Mouse (Mus musculus) leukemia stem cell, adult 10-12 weeks (primary cell): ENCODE data around the gene Sgtb. TPM values are rescaled to one million over a fixed set of nuclear protein-coding genes. Genes with fewer than 3 reads are reported as not detected.

Source experiments
- polyA plus RNA-seq: library from polyadenylated mRNA; stranded (reverse); fragments of >175 nt; gene quantifications from 2 replicates; pipeline ENCODE4 v1.2.3, GENCODE M21; 2012; ENCODE audit warnings: low replicate concordance

The Sgtb gene
- 0.40 TPM in 1 of 2 replicates, not detected in the other for polyA plus RNA-seq

GRCm38 (mm10) chr13:104109288-104109815 lies at the start of gene Sgtb, which contains the start of gene Nln:
Gene Sgtb, plus strand, starts transcription at chr13:104109741.
Gene Nln, minus strand, starts transcription at chr13:104109614.

GRCm38 (mm10) chr13:104177796-104178649 lies 68.5 kb downstream of the Sgtb start, which contains the start of gene Trappc13:
Gene Trappc13, minus strand, starts transcription at chr13:104178469.

DNA sequence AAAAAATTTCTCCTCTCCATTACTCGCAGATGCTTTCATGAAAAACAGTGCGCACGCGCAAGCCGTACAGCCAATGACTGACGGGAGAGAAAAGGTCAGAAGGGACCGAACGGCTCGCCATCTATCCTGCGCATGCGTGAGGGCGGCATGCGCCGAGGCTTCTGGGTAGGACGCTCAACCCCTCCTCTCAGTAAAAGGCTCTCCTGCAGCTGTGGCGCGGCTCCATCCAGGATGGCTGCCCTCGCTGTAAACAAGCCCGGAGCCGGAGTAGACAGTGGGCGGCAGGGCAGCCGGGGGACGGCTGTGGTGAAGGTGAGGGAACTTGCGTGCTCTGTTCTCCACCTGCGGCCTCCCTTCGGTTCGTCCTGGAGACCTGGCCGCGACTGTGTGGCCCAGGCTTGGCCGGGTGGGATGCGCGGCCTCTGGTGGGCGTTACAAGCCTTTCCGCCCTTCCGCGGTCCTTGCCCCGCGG lies 69.1 kb downstream of the Sgtb start, which contains the start of gene Trim23:
TSS of gene Trim23 (plus strand) at position 148 of the 472 bp plus-strand sequence.

Other genes starting within 250 kb of the Sgtb start
- gene Erbin, start 189.2 kb upstream of the Sgtb start, polyA plus RNA-seq, result 5.0 and 7.4 TPM in 2 replicates
- gene Nln, start 127 bp upstream of the Sgtb start, polyA plus RNA-seq, result 9.3 and 12.6 TPM in 2 replicates
- gene Trappc13, start 68.7 kb downstream of the Sgtb start, polyA plus RNA-seq, result 0.57 and 1.9 TPM in 2 replicates
- gene Trim23, start 69.1 kb downstream of the Sgtb start, polyA plus RNA-seq, result 0.26 and 1.3 TPM in 2 replicates
- 0.73 TPM in 1 of 2 replicates, not detected in the other for gene Cenpk, start 118.9 kb downstream of the Sgtb start, polyA plus RNA-seq
- 0.89 and 2.4 TPM in 2 replicates for gene Ppwd1, start 119.1 kb downstream of the Sgtb start, polyA plus RNA-seq
- gene Adamts6, start 178.1 kb downstream of the Sgtb start, polyA plus RNA-seq, result 0.10 and 0.43 TPM in 2 replicates